Comparison of ENCODE assay signal across 8 mouse cellular contexts in the genomic region with DNA sequence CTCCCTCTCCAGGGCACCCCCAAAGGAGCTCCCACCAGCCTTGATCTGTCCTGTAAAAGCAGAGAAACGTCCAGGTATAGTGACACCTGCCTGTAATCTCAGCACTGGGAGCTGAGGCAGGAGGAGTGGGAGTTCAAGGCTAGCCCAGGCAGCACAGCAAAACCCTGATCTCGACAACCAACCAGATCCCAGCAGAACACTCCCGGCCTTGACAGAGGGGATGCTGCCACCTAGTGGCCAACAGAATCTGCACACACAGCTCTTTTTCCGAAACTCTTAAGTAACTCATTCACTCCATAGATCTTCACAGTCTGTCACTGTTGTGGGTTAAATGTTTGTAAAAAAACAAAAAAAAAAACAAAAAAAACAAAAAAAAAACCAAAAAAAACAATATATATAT. TPM values are rescaled to one million over a fixed set of nuclear protein-coding genes. Genes with fewer than 3 reads are reported as not detected.
DNase-seq lines count a peak whose midpoint lies in the region.

No protein-coding gene starts in this region.

- DNase-seq in 416B (ENCODE audit: low read depth) (peak; percentile 83), liver (peak; percentile 69)
- peak; percentile 75 for DNase-seq in adrenal gland, adult 2 months
- DNase-seq in embryo, embryonic 11 days: peak; percentile 82
- peak; percentile 39 for DNase-seq in gastrocnemius, postnatal 25 days
- DNase-seq in kidney, adult 9 months: peak; percentile 84
- DNase-seq in neural tube, embryonic 10.5 days (ENCODE audit: extremely low spot score, low spot score): peak; percentile 78
- peak; percentile 66 to 88 for DNase-seq in spleen, postnatal 4 days (ENCODE audit: low spot score in 2 of 2)

RNA-seq across cellular contexts. Expression of gene Ppp1r16b, which starts 12.2 kb away (rescaled TPM):
- 10 to 100 TPM in 1 of 2 experiments, 1 to 10 TPM in 1; 9.3 to 13.3 TPM for total RNA-seq in adrenal gland, adult 2 months (2021)
- 3.3 and 4.1 TPM in 2 replicates for polyA plus RNA-seq in adrenal gland, adult 2 months (2012; rRNA removed)
- 1 to 10 TPM; 4.8 to 5.2 TPM for total RNA-seq in gastrocnemius, postnatal 25 days (2021)

RNA-seq across cellular contexts. Expression of gene Actr5, which starts 28.3 kb away (rescaled TPM):
- total RNA-seq in adrenal gland, adult 2 months (2021): 10 to 100 TPM in 1 of 2 experiments, 1 to 10 TPM in 1; 9.1 to 10.1 TPM
- 7.1 and 9.0 TPM in 2 replicates for polyA plus RNA-seq in adrenal gland, adult 2 months (2012; rRNA removed)
- 1 to 10 TPM; 2.5 to 3.2 TPM for total RNA-seq in gastrocnemius, postnatal 25 days (2021)

RNA-seq across cellular contexts. Expression of gene Slc32a1, which starts 42.4 kb away (rescaled TPM):
- total RNA-seq in adrenal gland, adult 2 months (2021): not detected
- not detected in 2 replicates for polyA plus RNA-seq in adrenal gland, adult 2 months (2012; rRNA removed)
- not detected for total RNA-seq in gastrocnemius, postnatal 25 days (2021)

Comparison
In these comparisons a context has a peak if more than half of its experiments do, and no peak if none do; other contexts are left out.
1. Peak in every context shown above with its lines: DNase-seq.